Mouse (Mus musculus): ENCODE results near the gene Gm26620. TPM values are rescaled to one million over a fixed set of nuclear protein-coding genes. Genes with fewer than 3 reads are reported as not detected.

Gene Gm26620
- polyA plus RNA-seq, 1 experiment from 2014 or later = 1.4 TPM

DNA sequence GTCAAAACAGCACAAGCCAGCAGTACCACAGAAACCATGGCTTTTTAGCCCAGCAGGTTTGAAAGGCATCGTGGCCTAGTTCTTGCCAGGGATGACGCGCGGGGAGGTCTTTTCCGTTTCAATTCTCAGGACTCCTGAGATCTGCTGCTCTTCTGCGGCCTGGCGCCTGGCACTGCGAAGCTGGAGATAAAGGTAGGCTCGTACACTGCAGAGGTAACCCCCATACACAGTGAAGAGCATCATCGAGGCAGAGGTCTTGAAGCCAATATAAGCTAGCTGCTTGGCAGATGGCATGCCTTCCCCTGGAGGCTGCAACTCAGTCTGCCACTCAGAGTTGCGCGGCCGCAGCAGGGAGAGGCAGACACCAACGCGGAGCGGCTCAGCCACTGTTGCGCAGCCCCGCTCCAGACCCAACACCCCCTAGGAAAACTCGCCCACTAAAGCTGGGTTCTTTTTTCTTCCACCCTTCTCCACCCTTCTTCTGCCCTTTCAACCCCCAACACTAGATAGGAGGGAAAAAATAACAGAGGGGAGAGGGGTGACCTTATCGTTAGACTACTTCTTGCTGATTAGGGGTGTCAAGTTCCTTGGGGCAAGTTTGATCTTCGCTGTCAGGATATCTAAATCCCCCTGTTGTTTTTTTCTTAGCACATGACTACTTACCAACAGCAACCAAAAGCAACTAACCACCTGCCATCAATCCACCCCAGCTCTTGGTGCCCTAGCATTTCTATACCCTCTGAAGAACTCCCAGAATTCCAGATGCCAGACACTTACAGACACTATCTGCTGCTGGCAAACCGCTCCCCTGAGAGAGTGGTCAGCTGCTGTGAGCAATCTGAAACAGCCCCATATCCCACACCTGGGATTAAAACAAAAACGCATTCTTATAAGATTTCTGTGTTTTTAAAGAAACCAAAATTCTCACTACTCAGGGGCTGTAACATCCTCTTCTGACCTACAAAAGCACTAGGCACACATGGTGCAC is 33.9 kb upstream of the Gm26620 start:
- Histone ChIP-seq H3K9ac (ENCODE audit: low read length) (no peak overlapping the region), H3K36me3 (ENCODE audit: control insufficient read depth, insufficient read depth, low read length) (peaks cover 4% of the 10 kb centered on the region; the same call in 1 of the 2 replicates), H3K4me3 (ENCODE audit: low read depth, low read length) (no peak overlapping the region), H3K27me3 (ENCODE audit: control insufficient read depth, insufficient read depth, low read length) (no peaks in the 10 kb centered on the region), H3K4me2 (replicated peaks; ENCODE audit: low read depth) (no peak overlapping the region), H3K27ac (replicated peaks) (no peak overlapping the region), H3K4me1 (replicated peaks; ENCODE audit: control insufficient read depth, insufficient read depth) (no peaks in the 10 kb centered on the region), H3K9me3 (ENCODE audit: control insufficient read depth, low read length) (no peaks in the 10 kb centered on the region)
- no peak for DNase-seq (ENCODE audit: low spot score)
- TF ChIP-seq CTCF (IDR thresholded peaks at IDR 0.05; ENCODE audit: low read depth) = no peak
- TF ChIP-seq EP300 (optimal IDR thresholded peaks at IDR 0.05) = no peak
- ATAC-seq (ENCODE audit: low FRiP score, low TSS enrichment) = no peak
- WGBS = 82% methylated on average over 23 of the region's 23 CpGs

- Histone ChIP-seq H3K4me3 (ENCODE audit: low read depth, low read length) (no peak overlapping the region), H3K4me2 (replicated peaks; ENCODE audit: low read depth) (no peak overlapping the region), H3K36me3 (ENCODE audit: control insufficient read depth, insufficient read depth, low read length) (no peaks in the 10 kb centered on the region), H3K27ac (replicated peaks) (no peak overlapping the region), H3K9me3 (ENCODE audit: control insufficient read depth, low read length) (no peaks in the 10 kb centered on the region), H3K9ac (ENCODE audit: low read length) (no peak overlapping the region), H3K4me1 (replicated peaks; ENCODE audit: control insufficient read depth, insufficient read depth) (no peaks in the 10 kb centered on the region), H3K27me3 (ENCODE audit: control insufficient read depth, insufficient read depth, low read length) (no peaks in the 10 kb centered on the region)
- ATAC-seq (ENCODE audit: low FRiP score, low TSS enrichment) (no peak), DNase-seq (ENCODE audit: low spot score) (no peak)
- TF ChIP-seq CTCF (IDR thresholded peaks at IDR 0.05; ENCODE audit: low read depth) (no peak), EP300 (optimal IDR thresholded peaks at IDR 0.05) (no peak)
- 85% methylated on average over 3 of the region's 3 CpGs for WGBS
These were observed 31.3 kb upstream of the Gm26620 start for GRCm38 (mm10) chr1:170853604-170854003.

- no peak for DNase-seq (ENCODE audit: low spot score)
- Histone ChIP-seq H3K4me1 (replicated peaks; ENCODE audit: control insufficient read depth, insufficient read depth) (no peaks in the 10 kb centered on the region), H3K27ac (replicated peaks) (no peak overlapping the region), H3K36me3 (ENCODE audit: control insufficient read depth, insufficient read depth, low read length) (no peaks in the 10 kb centered on the region), H3K27me3 (ENCODE audit: control insufficient read depth, insufficient read depth, low read length) (no peaks in the 10 kb centered on the region), H3K4me3 (ENCODE audit: low read depth, low read length) (no peak overlapping the region), H3K9me3 (ENCODE audit: control insufficient read depth, low read length) (no peaks in the 10 kb centered on the region), H3K4me2 (replicated peaks; ENCODE audit: low read depth) (no peak overlapping the region), H3K9ac (ENCODE audit: low read length) (no peak overlapping the region)
- ATAC-seq (ENCODE audit: low FRiP score, low TSS enrichment) = no peak
- TF ChIP-seq EP300 (optimal IDR thresholded peaks at IDR 0.05) (no peak), CTCF (IDR thresholded peaks at IDR 0.05; ENCODE audit: low read depth) (no peak)
- 85% methylated on average over 13 of the region's 13 CpGs for WGBS
These were observed 29.7 kb upstream of the Gm26620 start for GRCm38 (mm10) chr1:170855056-170855760.

GRCm38 (mm10) chr1:170857369-170857768 is 27.5 kb upstream of the Gm26620 start:
- WGBS = 78% methylated on average over 2 of the region's 2 CpGs
- ATAC-seq (ENCODE audit: low FRiP score, low TSS enrichment) (no peak), DNase-seq (ENCODE audit: low spot score) (no peak)
- H3K4me2 ChIP-seq (replicated peaks; ENCODE audit: low read depth) = no peak overlapping the region
- no peak overlapping the region for H3K9ac ChIP-seq (ENCODE audit: low read length)
- no peaks in the 10 kb centered on the region for H3K27me3 ChIP-seq (ENCODE audit: control insufficient read depth, insufficient read depth, low read length)
- H3K9me3 ChIP-seq (ENCODE audit: control insufficient read depth, low read length) = no peaks in the 10 kb centered on the region
- TF ChIP-seq CTCF (IDR thresholded peaks at IDR 0.05; ENCODE audit: low read depth) = no peak
- no peak for TF ChIP-seq EP300 (optimal IDR thresholded peaks at IDR 0.05)
- no peak overlapping the region for H3K4me3 ChIP-seq (ENCODE audit: low read depth, low read length)
- H3K36me3 ChIP-seq (ENCODE audit: control insufficient read depth, insufficient read depth, low read length) = no peaks in the 10 kb centered on the region
- no peak overlapping the region for H3K27ac ChIP-seq (replicated peaks)
- H3K4me1 ChIP-seq (replicated peaks; ENCODE audit: control insufficient read depth, insufficient read depth) = no peaks in the 10 kb centered on the region

DNA sequence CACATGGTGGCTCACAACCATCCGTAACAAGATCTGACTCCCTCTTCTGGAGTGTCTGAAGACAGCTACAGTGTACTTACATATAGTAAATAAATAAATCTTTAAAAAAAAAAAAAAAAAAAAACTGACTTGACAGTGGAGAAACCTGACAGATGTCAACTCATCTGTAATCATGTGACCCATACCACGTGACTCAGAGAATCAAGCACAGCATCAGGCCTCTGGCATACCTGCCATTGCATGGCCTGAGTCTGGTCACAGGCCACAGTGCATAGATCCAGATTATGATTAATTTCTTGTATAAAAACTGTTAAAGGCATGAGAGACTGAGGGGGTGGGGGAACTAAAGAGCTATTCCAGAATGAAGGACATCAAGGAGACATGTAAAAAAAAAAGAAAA is 26.0 kb upstream of the Gm26620 start:
- Histone ChIP-seq H3K4me1 (replicated peaks; ENCODE audit: control insufficient read depth, insufficient read depth) (no peaks in the 10 kb centered on the region), H3K4me3 (ENCODE audit: low read depth, low read length) (no peak overlapping the region), H3K27me3 (ENCODE audit: control insufficient read depth, insufficient read depth, low read length) (no peaks in the 10 kb centered on the region), H3K4me2 (replicated peaks; ENCODE audit: low read depth) (no peak overlapping the region), H3K27ac (replicated peaks) (no peak overlapping the region), H3K9ac (ENCODE audit: low read length) (no peak overlapping the region), H3K36me3 (ENCODE audit: control insufficient read depth, insufficient read depth, low read length) (no peaks in the 10 kb centered on the region), H3K9me3 (ENCODE audit: control insufficient read depth, low read length) (no peaks in the 10 kb centered on the region)
- no peak for DNase-seq (ENCODE audit: low spot score)
- no peak for ATAC-seq (ENCODE audit: low FRiP score, low TSS enrichment)
- no peak for TF ChIP-seq EP300 (optimal IDR thresholded peaks at IDR 0.05)
- no peak for TF ChIP-seq CTCF (IDR thresholded peaks at IDR 0.05; ENCODE audit: low read depth)
- WGBS = 56% methylated on average over 2 of the region's 2 CpGs
